Mouse (Mus musculus): ENCODE results near the gene Eif3d. TPM values are rescaled to one million over a fixed set of nuclear protein-coding genes. Genes with fewer than 3 reads are reported as not detected.

The Eif3d gene
- total RNA-seq, 2 experiments from 2014 or later, result 101 to 102 TPM

- no peak overlapping the region for H3K27ac ChIP-seq
- intact Hi-C loops (cut with DNase I), result loop anchor here (5.0 kb wide), 1 partner anchor 73 kb away; the partner anchor contains the start of gene Myh9
- no peak for TF ChIP-seq CTCF (IDR thresholded peaks at IDR 0.05)
- H3K4me3 ChIP-seq, result no peak overlapping the region
- no peak for DNase-seq (ENCODE audit: extremely low spot score in 1 of 2, low spot score in 2 of 2)
These were observed 55.3 kb downstream of the Eif3d start for GRCm38 (mm10) chr15:77915287-77915686.

- intact Hi-C loops (cut with DNase I), result no loop called here
- H3K4me3 ChIP-seq, result no peak overlapping the region
- no peak for DNase-seq (ENCODE audit: extremely low spot score in 1 of 2, low spot score in 2 of 2)
- TF ChIP-seq CTCF (IDR thresholded peaks at IDR 0.05), result no peak
- H3K27ac ChIP-seq, result no peak overlapping the region
These were observed 56.1 kb downstream of the Eif3d start for GRCm38 (mm10) chr15:77914507-77914906.

- intact Hi-C loops (cut with DNase I), result no loop called here
These were observed 57.6 kb downstream of the Eif3d start for GRCm38 (mm10) chr15:77913054-77913453.

GRCm38 (mm10) chr15:77912585-77912984, 58.0 kb downstream of the Eif3d start:
- no peak overlapping the region for H3K4me3 ChIP-seq
- no peak for TF ChIP-seq CTCF (IDR thresholded peaks at IDR 0.05)
- DNase-seq (ENCODE audit: extremely low spot score in 1 of 2, low spot score in 2 of 2), result no peak
- intact Hi-C loops (cut with DNase I), result no loop called here
- peak overlapping the region; percentile 36; the same call in 1 of the 2 replicates for H3K27ac ChIP-seq

More at GRCm38 (mm10) chr15:77913054-77913453, 57.6 kb downstream of the Eif3d start:
- Histone ChIP-seq H3K4me3 (no peak overlapping the region), H3K27ac (no peak overlapping the region)
- no peak for DNase-seq (ENCODE audit: extremely low spot score in 1 of 2, low spot score in 2 of 2)
- no peak for TF ChIP-seq CTCF (IDR thresholded peaks at IDR 0.05)

GRCm38 (mm10) chr15:77912048-77912447, 58.6 kb downstream of the Eif3d start:
- no peak for TF ChIP-seq CTCF (IDR thresholded peaks at IDR 0.05)
- Histone ChIP-seq H3K27ac (peak overlapping the region; percentile 36; the same call in 1 of the 2 replicates), H3K4me3 (no peak overlapping the region)
- no peak for DNase-seq (ENCODE audit: extremely low spot score in 1 of 2, low spot score in 2 of 2)
- intact Hi-C loops (cut with DNase I), result no loop called here

- no peak for TF ChIP-seq CTCF (IDR thresholded peaks at IDR 0.05)
- no peak for DNase-seq (ENCODE audit: extremely low spot score in 1 of 2, low spot score in 2 of 2)
- intact Hi-C loops (cut with DNase I), result no loop called here
- Histone ChIP-seq H3K4me3 (no peak overlapping the region), H3K27ac (no peak overlapping the region)
These were observed 59.5 kb downstream of the Eif3d start for GRCm38 (mm10) chr15:77911065-77911464.

Other genes with a start within 250 kb of the Eif3d start
- gene Apol9b, start 241.8 kb downstream of the Eif3d start, total RNA-seq (2021), result not detected
- gene Apol8, start 213.8 kb downstream of the Eif3d start, total RNA-seq (2021), result 1 to 10 TPM; 5.1 to 5.8 TPM
- gene Myh9, start 128.6 kb downstream of the Eif3d start, total RNA-seq (2021), result 10 to 100 TPM; 81.2 to 91.4 TPM
- 100 to 1,000 TPM; 139 to 143 TPM for gene Txn2, start 41.8 kb downstream of the Eif3d start, total RNA-seq (2021)
- gene Foxred2, start 14.1 kb downstream of the Eif3d start, total RNA-seq (2021), result 10 to 100 TPM; 10.9 to 11.9 TPM
- 10 to 100 TPM; 57.5 to 60.8 TPM for gene Cacng2, start 149.2 kb upstream of the Eif3d start, total RNA-seq (2021)
- 10 to 100 TPM; 31.4 to 32.2 TPM for gene Ift27, start 203.3 kb upstream of the Eif3d start, total RNA-seq (2021)
- 10 to 100 TPM; 96.5 to 97.2 TPM for gene Pvalb, start 235.6 kb upstream of the Eif3d start, total RNA-seq (2021)

Data from left cerebral cortex, adult 2 months (tissue).